Mouse (Mus musculus): ENCODE data around the gene 2610528A11Rik.

DNA sequence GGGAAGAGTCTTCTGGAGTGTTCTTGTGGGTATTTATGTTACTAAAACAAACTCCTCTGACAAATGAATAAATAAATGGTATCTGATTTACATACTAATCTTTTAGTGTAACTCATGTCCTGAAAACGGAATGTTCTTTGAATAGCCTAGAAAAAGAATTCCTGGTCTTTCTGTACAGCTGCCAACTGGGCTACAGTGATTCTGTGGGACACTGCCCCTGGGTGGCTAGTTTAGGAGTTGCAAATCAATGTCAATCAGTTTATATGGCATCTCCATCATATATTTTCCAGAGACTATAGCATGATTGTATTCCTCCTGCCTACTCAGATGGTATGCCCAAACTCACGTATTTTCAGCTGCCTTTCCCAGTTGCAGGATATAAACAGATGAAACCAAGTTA lies 49.0 kb downstream of the 2610528A11Rik start:
- TF ChIP-seq CTCF (IDR thresholded peaks at IDR 0.05; ENCODE audit: extremely low read depth, insufficient read depth, insufficient read length, insufficient replicate concordance) (no peak), POLR2A (IDR thresholded peaks at IDR 0.05; ENCODE audit: low read depth, low read length) (no peak)
